ENCODE assay signal across 17 mouse cellular contexts in genomic region chr9:57203571-57203970, GRCm38 (mm10). TPM values are rescaled to one million over a fixed set of nuclear protein-coding genes. Genes with fewer than 3 reads are reported as not detected.
"Had no signal": no experiment of that assay in that cellular context is flagged by ENCODE, and none has a peak within 500 bp of the region (broad histone marks: within the 10 kb centered on the region; RNA-seq: fewer than 3 reads in every experiment).

No protein-coding gene starts in this region.

RNA-seq across cellular contexts. Expression of gene Trcg1, which starts 32.8 kb away (rescaled TPM):
- polyA plus RNA-seq: heart, embryonic 11.5 days; heart, embryonic 15.5 days; heart, postnatal 0 days; hindbrain, embryonic 11.5 days; hindbrain, embryonic 13.5 days; hindbrain, embryonic 15.5 days; hindbrain, postnatal 0 days; intestine, embryonic 14.5 days; intestine, embryonic 16.5 days; kidney, adult 2 months; kidney, embryonic 15.5 days; large intestine, adult 2 months; limb, embryonic 11.5 days; limb, embryonic 13.5 days; limb, embryonic 15.5 days; liver, embryonic 11.5 days; liver, embryonic 13.5 days had no signal
